Mouse (Mus musculus) ES-Bruce4 (cell line): ENCODE measurements around the gene Rmdn3. TPM values are rescaled to one million over a fixed set of nuclear protein-coding genes. Genes with fewer than 3 reads are reported as not detected.

Experiments used
- H3K27ac ChIP-seq: 2 replicates; pipeline ENCODE4 v1.5.1; 2012; ENCODE audit warnings: low read length, inconsistent platforms; ENCODE audit not compliant: insufficient read depth
- H3K27me3 ChIP-seq: 2 replicates; pipeline ENCODE4 v1.6.1; 2012; ENCODE audit warnings: mild to moderate bottlenecking, low read length, inconsistent platforms; ENCODE audit not compliant: control insufficient read depth, poor library complexity, insufficient read depth, severe bottlenecking
- H3K36me3 ChIP-seq: 2 replicates; pipeline ENCODE4 v1.6.1; 2012; ENCODE audit warnings: inconsistent platforms, mild to moderate bottlenecking, low read length, moderate library complexity; ENCODE audit not compliant: control insufficient read depth, poor library complexity, insufficient read depth, severe bottlenecking
- H3K4me1 ChIP-seq: one replicate; pipeline ENCODE4 v1.8.1; 2011; ENCODE audit warnings: low read length; ENCODE audit not compliant: control insufficient read depth, insufficient read depth
- H3K4me3 ChIP-seq: 2 replicates; pipeline ENCODE4 v1.5.1; 2011; ENCODE audit warnings: low read depth, mild to moderate bottlenecking, low read length
- H3K9ac ChIP-seq: 2 replicates; pipeline ENCODE4 v1.6.1; 2012; ENCODE audit warnings: low read depth, mild to moderate bottlenecking, inconsistent platforms; ENCODE audit not compliant: poor library complexity, severe bottlenecking
- H3K9me3 ChIP-seq: replicated peaks from 2 replicates; pipeline ENCODE4 v1.6.1; 2012; ENCODE audit warnings: mild to moderate bottlenecking, low read length, inconsistent platforms; ENCODE audit not compliant: control insufficient read depth, poor library complexity, insufficient read depth, severe bottlenecking
- CTCF ChIP-seq: IDR thresholded peaks from one replicate; pipeline ENCODE4 v1.8.1; 2011; ENCODE audit warnings: low read depth, low read length
- EP300 ChIP-seq: IDR thresholded peaks from 2 replicates; pipeline ENCODE4 v1.6.1; 2011; ENCODE audit warnings: low read depth, low read length; ENCODE audit not compliant: insufficient read depth
- POLR2A ChIP-seq: IDR thresholded peaks from one replicate; pipeline ENCODE4 v1.8.1; 2011; ENCODE audit warnings: low read length; ENCODE audit not compliant: insufficient read depth
- polyA plus RNA-seq: library from polyadenylated mRNA; stranded (reverse); fragments of >200 nt; gene quantifications from 2 replicates; pipeline ENCODE4 v1.2.4, GENCODE M21; 2011; ENCODE audit warnings: low read depth; ENCODE audit not compliant: missing spikeins, insufficient read depth, insufficient read length

The Rmdn3 gene
- polyA plus RNA-seq, 1 experiment: 25.4 TPM

DNA sequence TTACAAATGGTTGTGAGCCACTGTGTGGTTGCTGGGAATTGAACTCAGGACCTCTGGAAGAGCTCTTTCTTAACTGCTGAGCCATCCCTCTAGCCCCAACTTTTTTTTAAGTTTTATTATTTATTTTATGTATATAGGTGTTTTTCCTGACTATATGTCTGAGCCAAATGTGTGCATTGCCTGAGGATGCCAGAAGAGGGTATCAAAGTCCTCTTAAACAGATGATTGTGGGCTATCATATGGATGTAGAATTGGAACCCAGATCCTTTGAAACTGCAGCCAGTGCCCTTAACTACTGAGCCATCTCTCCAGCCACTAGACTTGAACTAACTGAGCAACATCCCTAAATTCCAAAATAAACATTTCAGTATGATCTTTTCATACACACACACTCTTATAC lies 55.3 kb downstream of the Rmdn3 start:
- peaks cover 27% of the 10 kb centered on the region for H3K36me3 ChIP-seq
- H3K4me1 ChIP-seq: no peaks in the 10 kb centered on the region
- TF ChIP-seq CTCF (no peak), POLR2A (no peak), EP300 (no peak)

More for the DNA sequence above, 55.3 kb downstream of the Rmdn3 start:
- Histone ChIP-seq H3K27ac (no peak overlapping the region), H3K4me3 (no peak overlapping the region), H3K9ac (no peak overlapping the region), H3K27me3 (no peaks in the 10 kb centered on the region), H3K9me3 (no peaks in the 10 kb centered on the region)

Other genes starting within 250 kb of the Rmdn3 start
- gene Chst14, start 230.5 kb downstream of the Rmdn3 start, polyA plus RNA-seq: 9.3 and 10.3 TPM in 2 replicates
- gene Ccdc32, start 127.6 kb downstream of the Rmdn3 start, polyA plus RNA-seq: 8.7 and 9.2 TPM in 2 replicates
- gene Rpusd2, start 122.2 kb downstream of the Rmdn3 start, polyA plus RNA-seq: 16.2 and 16.8 TPM in 2 replicates
- 90.2 and 96.0 TPM in 2 replicates for gene Knl1, start 109.9 kb downstream of the Rmdn3 start, polyA plus RNA-seq
- 117 and 128 TPM in 2 replicates for gene Rad51, start 44.2 kb downstream of the Rmdn3 start, polyA plus RNA-seq
- gene Gchfr, start 10.7 kb upstream of the Rmdn3 start, polyA plus RNA-seq: 2.2 and 6.0 TPM in 2 replicates
- 0.21 TPM in 1 of 2 replicates, not detected in the other for gene Gm14137, start 17.5 kb upstream of the Rmdn3 start, polyA plus RNA-seq
- gene Zfyve19, start 51.6 kb upstream of the Rmdn3 start, polyA plus RNA-seq: 11.9 and 13.4 TPM in 2 replicates
- gene Dnajc17, start 51.8 kb upstream of the Rmdn3 start, polyA plus RNA-seq: 12.0 and 12.5 TPM in 2 replicates
- gene Ppp1r14d, start 72.9 kb upstream of the Rmdn3 start, polyA plus RNA-seq: not detected in 2 replicates
- gene Spint1, start 80.3 kb upstream of the Rmdn3 start, polyA plus RNA-seq: 57.3 and 71.4 TPM in 2 replicates
- 0.36 and 0.78 TPM in 2 replicates for gene Rhov, start 114.2 kb upstream of the Rmdn3 start, polyA plus RNA-seq
- 11.7 and 12.8 TPM in 2 replicates for gene Vps18, start 131.7 kb upstream of the Rmdn3 start, polyA plus RNA-seq
- 0.18 TPM in 1 of 2 replicates, not detected in the other for gene Dll4, start 168.8 kb upstream of the Rmdn3 start, polyA plus RNA-seq
- gene Chac1, start 194.2 kb upstream of the Rmdn3 start, polyA plus RNA-seq: 3.6 and 3.8 TPM in 2 replicates